Mouse (Mus musculus): ENCODE results near the gene Cdk5r1. TPM values are rescaled to one million over a fixed set of nuclear protein-coding genes. Genes with fewer than 3 reads are reported as not detected.

Gene Cdk5r1
- polyA plus RNA-seq, 1 experiment from 2014 or later = 105 TPM

Other genes starting within 250 kb of the Cdk5r1 start
- 14.0 and 16.0 TPM in 2 replicates for gene Rhbdl3, start 176.1 kb upstream of the Cdk5r1 start, polyA plus RNA-seq (2015; fragmentation: Nextera tagmentation; extraction: Ambion mirVana)
- gene 5730455P16Rik, start 99.0 kb upstream of the Cdk5r1 start, polyA plus RNA-seq (2015; fragmentation: Nextera tagmentation; extraction: Ambion mirVana) = 30.8 and 37.3 TPM in 2 replicates
- gene Zfp207, start 93.7 kb upstream of the Cdk5r1 start, polyA plus RNA-seq (2015; fragmentation: Nextera tagmentation; extraction: Ambion mirVana) = 210 and 214 TPM in 2 replicates
- gene Psmd11, start 48.4 kb upstream of the Cdk5r1 start, polyA plus RNA-seq (2015; fragmentation: Nextera tagmentation; extraction: Ambion mirVana) = 293 and 331 TPM in 2 replicates